ENCODE assay signal across 18 mouse cellular contexts in the genomic region with DNA sequence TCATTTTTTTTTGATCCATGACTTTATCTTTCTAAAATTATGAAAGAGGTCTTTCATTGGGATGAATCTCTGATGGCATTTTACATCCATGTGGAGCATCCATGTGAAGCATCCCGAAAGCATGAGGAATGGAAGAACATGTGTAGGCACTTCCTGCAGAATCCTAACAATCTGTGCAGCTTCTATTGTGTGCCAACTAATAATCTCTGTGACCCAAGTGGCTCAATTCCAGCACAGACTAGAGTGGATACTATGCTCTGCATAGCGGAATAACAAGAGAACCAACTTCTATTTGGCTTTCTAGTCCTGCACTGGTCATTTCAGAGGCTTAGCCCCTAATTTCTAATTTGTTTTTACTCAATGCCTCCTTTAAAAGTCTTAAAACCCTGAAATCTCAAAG.
"Had no signal": no experiment of that assay in that cellular context is flagged by ENCODE, and none has a peak within 500 bp of the region (broad histone marks: within the 10 kb centered on the region; RNA-seq: fewer than 3 reads in every experiment).

No protein-coding gene starts in this region.

- H3K4me2 ChIP-seq: limb, embryonic 12.5 days; limb, embryonic 15.5 days; liver, embryonic 11.5 days; lung, embryonic 14.5 days; midbrain, embryonic 13.5 days; neural tube, embryonic 13.5 days had no signal

- H3K27me3 ChIP-seq: limb, embryonic 12.5 days; limb, embryonic 15.5 days; midbrain, embryonic 13.5 days; neural tube, embryonic 13.5 days had no signal

- DNase-seq: kidney, adult 2 months; kidney, postnatal 25 days; left cerebral cortex, postnatal 4 days; liver, postnatal 0 days; thymus, adult 18-20 months; thymus, postnatal 36 days had no signal

- H3K4me1 ChIP-seq: limb, embryonic 12.5 days; limb, embryonic 15.5 days; midbrain, embryonic 13.5 days; neural tube, embryonic 13.5 days had no signal

- H3K9me3 ChIP-seq: limb, embryonic 12.5 days; limb, embryonic 15.5 days; midbrain, embryonic 13.5 days; neural tube, embryonic 13.5 days had no signal

- H3K9ac ChIP-seq: limb, embryonic 12.5 days; limb, embryonic 15.5 days; liver, embryonic 14.5 days; liver, postnatal 0 days; lung, embryonic 14.5 days; midbrain, embryonic 13.5 days; neural tube, embryonic 13.5 days had no signal

- ATAC-seq: liver, postnatal 0 days; midbrain, embryonic 13.5 days; midbrain, embryonic 16.5 days had no signal

- H3K36me3 ChIP-seq: limb, embryonic 12.5 days; limb, embryonic 15.5 days; midbrain, embryonic 13.5 days; neural tube, embryonic 13.5 days had no signal

- H3K4me3 ChIP-seq: layer of hippocampus, adult 2 months; limb, embryonic 12.5 days; limb, embryonic 15.5 days; midbrain, embryonic 13.5 days; myocyte; neural tube, embryonic 13.5 days had no signal

- H3K27ac ChIP-seq: kidney, postnatal 0 days; layer of hippocampus, adult 2 months; limb, embryonic 12.5 days; limb, embryonic 15.5 days; liver, embryonic 14.5 days; macrophage; midbrain, embryonic 13.5 days; neural tube, embryonic 13.5 days had no signal
